Mouse (Mus musculus): ENCODE data around the gene Srsf9.

GRCm38 (mm10) chr5:115351348-115351747 is 24.4 kb downstream of the Srsf9 start:
- TF ChIP-seq CTCF (IDR thresholded peaks at IDR 0.05; ENCODE audit: insufficient read depth, low read length), result no peak
- no peak for TF ChIP-seq POLR2A (IDR thresholded peaks at IDR 0.05; ENCODE audit: borderline replicate concordance, extremely low read depth, low read depth, low read length)

Measured in lung, adult 2 months (tissue).